Mouse (Mus musculus) left cerebral cortex, postnatal 4 days (tissue): ENCODE measurements around the gene Ttll1. TPM values are rescaled to one million over a fixed set of nuclear protein-coding genes. Genes with fewer than 3 reads are reported as not detected.

Source experiments
- DNase-seq: peaks from one replicate; pipeline ENCODE4 v3.0.0-alpha.2; 2022
- intact Hi-C: fragments of 180-260 bp; cut with DNase I; formaldehyde crosslinking; loops from one replicate; pipeline ENCODE4 v1.15.1; 2025
- total RNA-seq, 2 experiments: library from RNA; stranded (reverse); gene quantifications; 2 replicates each; pipeline ENCODE4 v1.2.3; 2021

Ttll1 gene
- 10 to 100 TPM; 70.6 to 71.9 TPM for total RNA-seq

DNA sequence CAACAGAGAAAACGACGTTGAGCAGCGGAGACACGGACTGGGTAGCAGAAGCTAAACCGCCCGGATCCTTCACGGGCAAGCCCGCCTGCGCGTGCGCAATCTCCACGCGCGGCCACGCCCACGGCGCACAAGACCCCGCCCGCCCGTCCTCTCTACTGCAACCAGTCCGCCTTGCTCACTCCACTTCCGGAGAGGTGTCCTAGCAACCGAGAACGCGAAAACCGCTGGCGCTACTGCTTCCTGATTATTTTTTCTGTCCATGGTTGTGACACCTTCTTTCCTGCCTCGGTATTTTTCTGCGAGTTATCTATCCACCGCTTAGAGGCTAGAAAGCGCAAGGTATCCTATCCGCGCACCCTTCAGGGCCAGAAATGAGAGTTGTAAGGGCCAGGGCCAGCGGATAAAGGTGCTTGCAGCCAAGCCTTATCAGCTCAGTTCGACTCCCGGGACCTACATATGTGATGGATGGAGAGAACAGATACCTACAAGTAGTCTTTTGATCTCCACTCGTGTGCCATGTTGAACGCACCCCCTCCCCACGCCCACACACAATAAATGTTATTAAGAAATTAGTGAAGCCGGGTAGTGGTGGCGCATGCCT, at the start of gene Ttll1:
Gene Ttll1 (minus strand): TSS at position 89 of the 601 bp plus-strand sequence.
- peak; percentile 96 for DNase-seq
- intact Hi-C loops = no loop called here

DNA sequence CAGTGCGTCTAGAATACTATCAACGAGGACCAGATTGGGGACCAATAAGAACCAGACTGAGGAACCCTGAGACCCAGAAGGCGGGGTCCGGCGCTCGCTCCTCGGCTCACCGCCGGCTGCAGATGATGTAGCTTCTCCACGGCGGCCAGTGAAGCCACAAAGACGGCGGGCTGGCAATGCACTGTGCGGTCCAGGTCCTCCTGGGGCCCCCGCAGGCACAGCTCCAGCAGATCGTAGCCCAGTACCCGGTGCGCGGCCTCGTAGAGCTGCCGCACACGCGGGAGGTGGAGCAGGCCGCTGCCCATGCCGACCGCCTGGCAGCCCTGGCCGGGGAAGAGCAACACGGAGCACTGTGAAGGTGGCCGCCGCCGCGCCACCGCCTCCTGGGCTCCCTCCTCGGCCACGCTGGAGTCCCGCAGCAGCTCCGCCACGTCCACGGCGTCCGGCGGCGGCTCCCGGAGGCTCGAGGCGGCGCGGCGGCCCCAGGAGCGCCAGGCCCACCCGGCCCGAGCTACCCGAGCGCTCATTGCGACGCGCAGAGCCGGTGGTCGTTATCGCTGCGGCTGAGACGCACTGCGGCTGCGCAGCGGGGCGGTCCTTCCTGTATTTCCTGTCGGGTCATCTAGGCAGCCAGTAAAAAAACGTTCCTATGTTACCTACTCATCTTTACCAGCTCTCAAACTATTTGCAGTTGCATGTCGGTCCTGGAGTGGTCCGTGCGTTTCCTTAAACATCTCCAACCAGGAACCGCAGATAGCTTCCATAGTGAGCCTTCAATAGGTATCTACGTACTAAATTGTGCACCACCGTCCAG, 44.7 kb upstream of the Ttll1 start:
- DNase-seq = peak; percentile 87
- intact Hi-C loops = no loop called here

DNA sequence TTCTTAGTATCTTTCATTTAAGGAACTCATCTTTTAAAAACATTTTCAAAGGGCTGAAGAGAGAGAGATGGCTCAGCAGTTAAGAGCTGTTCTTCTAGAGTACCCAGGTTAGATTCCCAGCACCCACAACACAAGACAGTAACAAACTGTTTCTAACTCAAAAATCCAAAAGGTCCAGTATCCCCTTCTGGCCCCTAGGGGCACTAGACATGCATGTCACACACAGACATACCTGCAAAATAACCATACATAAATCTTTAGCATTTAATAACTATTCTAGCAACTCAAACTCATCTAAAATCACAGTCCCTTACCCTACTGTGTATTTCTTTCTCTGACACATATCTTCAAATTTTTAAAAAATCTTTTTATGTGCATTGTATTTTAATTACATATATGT, 43.1 kb upstream of the Ttll1 start:
- no peak for DNase-seq
- intact Hi-C loops = no loop called here

GRCm38 (mm10) chr15:83550137-83550536, 39.4 kb upstream of the Ttll1 start:
- DNase-seq = no peak
- intact Hi-C loops = no loop called here

GRCm38 (mm10) chr15:83547144-83547543, 36.5 kb upstream of the Ttll1 start:
- no peak for DNase-seq
- intact Hi-C loops = no loop called here

DNA sequence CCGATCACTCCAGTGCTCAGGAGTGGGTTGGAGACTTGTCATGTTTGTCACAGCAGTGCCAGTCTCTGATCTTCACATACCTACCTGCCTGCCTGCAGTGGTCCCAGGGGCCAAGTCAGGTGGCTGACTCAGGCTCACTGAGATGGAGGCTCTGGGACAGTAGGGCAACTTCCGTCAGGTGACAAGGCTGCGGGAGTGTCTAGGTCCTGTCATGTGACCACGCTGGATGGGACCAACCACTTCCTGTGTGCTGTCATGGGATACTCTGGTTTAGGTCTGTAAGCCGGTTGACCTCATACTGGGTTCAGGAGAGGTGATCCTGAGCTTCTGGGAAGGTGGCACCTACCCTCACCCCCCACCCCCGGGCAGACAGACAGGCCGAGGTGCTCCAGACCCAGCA, 35.3 kb upstream of the Ttll1 start:
- intact Hi-C loops = no loop called here
- DNase-seq = no peak

DNA sequence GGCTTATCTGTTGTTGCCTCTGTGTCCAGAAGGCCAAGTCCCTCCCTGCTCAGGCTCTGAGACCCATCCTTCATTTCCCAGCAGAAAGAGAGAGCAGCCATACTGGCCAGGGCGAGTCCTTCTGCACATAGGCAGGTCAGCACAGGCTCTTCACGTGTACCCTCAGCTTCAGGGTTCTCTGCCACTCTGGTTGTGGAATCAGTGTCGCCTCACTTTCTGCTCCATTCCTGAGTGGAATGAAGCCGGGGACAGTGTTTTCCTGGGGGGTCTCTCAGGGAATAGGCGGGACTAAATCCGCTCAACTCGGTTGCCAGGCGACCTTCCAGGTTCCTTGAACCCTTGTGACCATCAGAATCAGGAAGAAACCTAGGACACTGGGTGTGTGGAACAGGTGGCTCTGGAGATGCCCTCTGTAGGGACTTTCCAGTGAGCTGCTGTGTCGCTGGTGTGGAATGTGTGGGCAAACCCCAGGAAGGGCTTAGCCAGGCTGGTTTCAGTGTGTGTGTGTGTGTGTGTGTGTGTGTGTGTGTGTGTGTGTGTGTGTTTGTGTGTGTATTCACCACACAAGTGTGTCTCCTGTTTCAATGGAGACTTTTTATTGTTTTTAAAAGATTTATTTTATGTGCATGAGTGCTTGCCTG, 31.1 kb upstream of the Ttll1 start:
- DNase-seq = no peak
- intact Hi-C loops = no loop called here

DNA sequence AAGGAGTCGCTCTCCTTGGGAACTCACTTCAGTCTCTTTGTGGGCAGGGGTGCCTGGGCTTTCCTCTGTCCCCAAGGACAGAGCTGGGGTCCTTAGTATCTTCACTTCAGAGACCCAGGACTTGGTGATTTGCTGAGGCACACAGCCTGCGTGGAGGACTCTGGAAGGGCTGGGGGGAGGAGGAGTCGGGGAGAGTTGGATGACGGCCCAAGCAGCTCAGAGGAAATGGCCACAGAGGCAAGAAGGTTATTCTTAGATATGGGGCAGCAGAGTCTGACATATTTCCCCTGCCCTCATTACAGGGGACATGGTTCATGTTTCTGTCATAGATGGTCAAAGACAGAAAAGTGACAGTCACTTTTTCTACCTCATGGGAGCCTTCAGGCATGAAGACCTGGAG, 29.2 kb upstream of the Ttll1 start:
- DNase-seq = no peak
- intact Hi-C loops = no loop called here

DNA sequence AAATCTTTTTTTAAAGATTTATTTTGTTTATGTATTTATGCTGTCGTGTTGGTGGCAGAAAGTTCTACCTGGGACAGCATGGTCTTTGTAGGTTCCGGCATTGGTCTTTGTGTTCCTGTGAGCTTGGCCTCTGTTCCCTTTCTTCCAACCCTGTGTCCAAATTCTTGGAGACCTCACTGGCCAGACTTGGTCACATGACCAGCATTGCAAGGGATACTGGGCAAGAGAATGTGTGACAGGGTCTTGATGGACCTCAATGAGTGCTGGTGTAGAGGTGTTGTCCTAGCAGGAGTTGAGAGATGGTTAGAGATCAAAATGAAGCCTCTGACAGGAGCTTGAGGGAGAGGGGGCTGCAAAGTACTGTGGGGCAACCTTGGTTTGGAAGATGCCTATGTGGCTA, 28.2 kb upstream of the Ttll1 start:
- no peak for DNase-seq
- intact Hi-C loops = no loop called here

GRCm38 (mm10) chr15:83535890-83536231, 25.2 kb upstream of the Ttll1 start:
- intact Hi-C loops = no loop called here
- DNase-seq = no peak

DNA sequence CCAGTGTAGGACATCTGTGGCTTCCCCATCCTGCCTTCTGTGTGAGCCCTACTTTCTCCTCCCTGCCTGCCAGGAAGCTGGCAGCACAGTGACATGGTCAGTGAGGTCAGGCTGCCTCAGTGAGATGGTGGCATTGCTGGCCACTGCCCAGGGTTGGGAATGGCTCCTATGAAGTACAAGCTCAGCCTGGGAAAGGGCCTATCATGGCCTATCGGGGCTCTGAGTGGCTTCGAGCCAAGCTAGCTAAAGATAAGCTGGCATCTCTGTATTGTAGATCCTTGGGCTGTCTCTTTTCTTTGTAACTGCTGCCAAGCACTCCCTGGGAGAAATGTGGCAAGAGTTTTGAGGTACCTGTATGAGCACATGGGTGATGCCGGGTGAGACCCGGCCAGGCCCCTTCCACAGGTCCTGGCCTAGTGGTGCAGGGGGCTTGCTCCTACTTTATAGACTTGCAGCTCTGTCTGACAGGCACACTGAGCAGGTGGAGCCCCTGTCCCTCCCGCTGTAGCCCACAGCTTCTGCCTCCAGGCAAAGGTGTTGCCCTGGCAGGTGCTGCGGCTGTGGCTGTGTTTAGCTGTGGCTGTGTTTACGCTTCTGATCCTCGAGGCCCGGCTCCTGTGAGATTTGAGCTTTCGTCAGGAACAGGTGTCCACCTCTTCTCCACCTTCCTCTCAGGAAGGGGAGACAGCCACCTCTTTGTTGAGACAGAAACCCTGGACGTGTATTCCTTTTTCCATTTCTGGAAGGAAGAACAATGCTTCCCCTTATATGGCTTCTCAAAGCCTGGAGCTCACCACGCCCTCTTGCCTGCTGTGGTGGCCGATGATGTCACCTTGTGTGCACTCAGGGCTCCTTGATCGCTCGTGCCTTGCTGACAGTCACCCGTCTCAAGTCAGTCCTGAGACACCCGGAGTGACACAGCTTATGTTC, 24.5 kb upstream of the Ttll1 start:
- intact Hi-C loops = no loop called here

GRCm38 (mm10) chr15:83532606-83533005, 21.9 kb upstream of the Ttll1 start:
- DNase-seq = no peak
- intact Hi-C loops = no loop called here

More for the DNA sequence above, 24.5 kb upstream of the Ttll1 start:
- DNase-seq = no peak

DNA sequence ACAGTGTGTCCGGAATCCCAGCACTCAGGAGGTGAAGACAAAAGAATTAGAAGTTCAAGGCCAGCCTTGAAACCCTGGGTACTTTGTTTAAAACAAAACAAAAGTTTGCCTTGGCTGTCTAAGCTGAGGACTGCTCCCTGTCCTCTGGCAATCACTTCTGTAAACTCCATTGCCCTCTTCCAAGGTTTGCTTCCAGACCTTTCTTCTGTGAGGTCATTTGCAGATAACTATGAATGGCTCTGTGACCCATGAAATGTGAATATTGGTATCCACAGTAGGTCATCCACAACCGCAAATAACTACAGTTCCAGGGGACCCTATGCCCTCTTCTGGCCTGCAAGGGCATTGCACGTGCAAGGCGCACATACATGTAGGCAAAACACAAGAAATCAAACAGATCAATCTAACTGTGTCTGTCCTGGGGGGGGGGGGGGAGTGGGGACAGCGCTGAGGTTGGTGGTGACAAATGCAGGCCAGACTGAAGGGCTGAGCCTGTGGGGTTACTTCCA, 21.3 kb upstream of the Ttll1 start:
- intact Hi-C loops = no loop called here
- DNase-seq = no peak

- intact Hi-C loops = no loop called here
- DNase-seq = no peak
Measured at GRCm38 (mm10) chr15:83530688-83531087, 20.0 kb upstream of the Ttll1 start.

DNA sequence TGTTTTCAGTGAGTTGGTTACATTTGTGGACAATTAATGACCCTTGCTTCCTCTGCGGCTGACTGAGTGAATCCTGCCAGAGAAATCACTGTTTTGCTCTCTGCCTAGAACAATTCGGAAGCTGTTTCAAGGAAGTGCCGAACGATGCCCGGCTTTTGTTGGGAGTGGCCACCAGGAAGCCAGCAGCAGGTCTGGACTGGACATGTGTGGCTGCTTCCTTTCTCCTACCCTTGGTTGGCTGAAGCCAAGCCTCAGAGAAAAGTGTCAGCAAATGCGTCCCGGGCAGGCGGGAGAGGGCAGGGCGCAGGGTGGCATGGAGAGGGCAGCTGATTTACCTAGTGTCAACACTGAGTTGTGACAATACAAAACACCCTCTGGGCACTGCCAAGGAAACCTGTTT, 19.5 kb upstream of the Ttll1 start:
- intact Hi-C loops = no loop called here
- no peak for DNase-seq

- no peak for DNase-seq
- intact Hi-C loops = no loop called here
Measured at GRCm38 (mm10) chr15:83529765-83530164, 19.1 kb upstream of the Ttll1 start.

DNA sequence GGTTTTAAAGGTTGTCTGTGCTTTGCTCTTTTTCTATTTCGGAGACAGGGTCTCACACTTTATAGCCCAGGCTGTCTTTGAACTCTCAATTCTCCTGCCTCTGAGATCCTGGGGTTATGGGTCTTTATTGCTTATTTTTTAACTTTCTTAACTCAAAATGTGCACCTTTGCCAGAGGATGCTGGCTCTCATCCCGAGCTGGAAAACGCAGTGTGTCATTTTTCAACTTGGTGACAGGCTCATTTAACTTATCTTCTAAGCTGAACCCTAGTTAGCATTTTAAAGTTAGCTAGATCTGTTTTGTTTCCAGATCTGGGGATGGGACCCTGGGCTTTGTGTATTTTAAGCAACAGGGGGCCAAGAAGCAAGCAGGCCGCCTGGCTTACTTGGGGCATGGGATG, 18.2 kb upstream of the Ttll1 start:
- intact Hi-C loops = no loop called here
- no peak for DNase-seq

- intact Hi-C loops = no loop called here
- no peak for DNase-seq
Measured at GRCm38 (mm10) chr15:83527747-83528146, 17.1 kb upstream of the Ttll1 start.

GRCm38 (mm10) chr15:83527092-83527437, 16.4 kb upstream of the Ttll1 start:
- intact Hi-C loops = no loop called here
- no peak for DNase-seq

DNA sequence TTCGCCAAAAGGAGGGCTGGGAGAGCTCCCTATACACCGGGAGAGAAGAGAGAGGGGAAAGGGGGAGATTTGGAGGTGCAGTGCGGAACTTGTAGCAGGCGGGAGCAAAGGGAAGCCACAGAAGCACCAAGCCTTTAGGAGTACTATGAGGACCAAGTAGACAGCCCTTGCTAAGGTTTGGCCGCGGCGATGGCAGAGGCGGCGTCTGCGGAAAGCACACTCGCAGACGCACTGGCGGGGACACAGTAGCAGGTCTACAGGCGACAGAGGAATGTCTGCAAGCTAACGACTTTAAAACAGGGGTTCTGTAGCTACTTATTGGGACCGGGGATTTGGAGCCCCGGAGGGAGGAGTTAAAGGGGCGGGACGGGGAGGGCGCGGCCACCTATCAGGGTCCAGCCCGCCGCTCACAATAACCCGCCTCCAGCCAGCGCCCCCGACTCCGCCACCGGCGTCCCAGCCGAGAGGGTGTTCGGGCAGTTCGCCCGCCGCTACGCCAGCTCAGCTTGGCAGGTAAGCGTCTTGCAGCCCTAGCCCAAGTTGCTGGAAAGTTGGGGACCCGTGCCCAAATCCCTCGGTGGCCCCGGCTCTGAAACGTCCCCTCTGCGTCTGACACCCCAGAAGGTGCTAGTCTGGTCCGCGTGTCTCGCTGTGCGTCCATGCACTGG, 15.9 kb upstream of the Ttll1 start, which contains the start of gene Bik:
Gene Bik (plus strand): TSS at position 439 of the 668 bp plus-strand sequence.
- intact Hi-C loops = no loop called here
- DNase-seq = peak; percentile 46
